Mouse (Mus musculus) layer of hippocampus, postnatal 14 days (tissue): Measurements from ENCODE around the gene Kpna6. TPM values are rescaled to one million over a fixed set of nuclear protein-coding genes. Genes with fewer than 3 reads are reported as not detected.
A peak's percentile ranks its signal among the peaks of the same experiment; 100 is the strongest.

Experiments used
- DNase-seq, 2 experiments: peaks; one replicate each; pipeline ENCODE4 v3.0.0; 2021 to 2022; ENCODE audit warnings: low spot score in 2 of 2, mixed read lengths in 1 of 2
- microRNA-seq, 2 experiments: library from miRNA; unstranded; fragments of <30 nt; microRNA quantifications; one replicate each; pipeline ENCODE4 v1.2.0; 2021
- total RNA-seq, 2 experiments: library from RNA; stranded (reverse); gene quantifications; 2 replicates each; pipeline ENCODE4 v1.2.3; 2021

Kpna6 gene
- total RNA-seq, 2 experiments from 2014 or later = 88.9 to 93.4 TPM

GRCm38 (mm10) chr4:129618786-129619691, 53.5 kb downstream of the Kpna6 start, which contains the start of gene Iqcc:
TSS of gene Iqcc (minus strand) at chr4:129619099.
- peak; percentile 94 to 97 for DNase-seq

- no peak for DNase-seq
Measured at GRCm38 (mm10) chr4:129618031-129618430, 54.5 kb downstream of the Kpna6 start.

GRCm38 (mm10) chr4:129617121-129617641, 55.4 kb downstream of the Kpna6 start:
- no peak for DNase-seq

- no peak for DNase-seq
Measured at GRCm38 (mm10) chr4:129616631-129617030, 55.9 kb downstream of the Kpna6 start.

- DNase-seq = no peak
Measured at GRCm38 (mm10) chr4:129615801-129616290, 56.7 kb downstream of the Kpna6 start.

- DNase-seq = no peak
Measured at GRCm38 (mm10) chr4:129614093-129614492, 58.5 kb downstream of the Kpna6 start, which contains the start of gene Dcdc2b. TSS of gene Dcdc2b (minus strand) at chr4:129614257.

- no peak for DNase-seq
Measured at GRCm38 (mm10) chr4:129610472-129610871, 62.1 kb downstream of the Kpna6 start.

GRCm38 (mm10) chr4:129610026-129610425, 62.5 kb downstream of the Kpna6 start:
- no peak for DNase-seq

- no peak for DNase-seq
Measured at GRCm38 (mm10) chr4:129609139-129609631, 63.4 kb downstream of the Kpna6 start.

GRCm38 (mm10) chr4:129608426-129609025, 64.0 kb downstream of the Kpna6 start:
- peak; percentile 79 to 88 for DNase-seq

- peak; percentile 79 to 87 for DNase-seq
Measured at GRCm38 (mm10) chr4:129600233-129601158, 72.1 kb downstream of the Kpna6 start, which contains the start of the genes Eif3i and Tmem234. TSS of gene Eif3i (minus strand) at chr4:129600648. TSS of gene Tmem234 (plus strand) at chr4:129600668.

Small RNAs within 50 kb of the gene (microRNA-seq; reads per million reads assigned to microRNA genes)
- gene Mir7016 = 1.7 to 3.4 reads per million in 2 experiments

Other genes with a start within 250 kb of the Kpna6 start
- gene Zbtb8b, start 231.9 kb downstream of the Kpna6 start, total RNA-seq = 1 to 10 TPM; 4.0 to 5.0 TPM
- gene Bsdc1, start 211.2 kb downstream of the Kpna6 start, total RNA-seq = 10 to 100 TPM; 52.2 to 54.2 TPM
- gene Tssk3, start 181.7 kb downstream of the Kpna6 start, total RNA-seq = not detected
- gene Fam229a, start 181.6 kb downstream of the Kpna6 start, total RNA-seq = under 1 TPM in 1 of 2 experiments, not detected in 1; 0.72 TPM
- gene Marcksl1, start 159.2 kb downstream of the Kpna6 start, total RNA-seq = 100 to 1,000 TPM; 372 to 379 TPM
- gene Hdac1, start 130.1 kb downstream of the Kpna6 start, total RNA-seq = 10 to 100 TPM; 36.4 to 44.6 TPM
- 1 to 10 TPM; 4.0 to 4.4 TPM for gene Lck, start 99.1 kb downstream of the Kpna6 start, total RNA-seq
- under 1 TPM in 1 of 2 experiments, not detected in 1; 0.37 TPM for gene Fam167b, start 94.2 kb downstream of the Kpna6 start, total RNA-seq
- 100 to 1,000 TPM; 121 to 128 TPM for gene Eif3i, start 72.1 kb downstream of the Kpna6 start, total RNA-seq
- 10 to 100 TPM; 86.1 to 90.9 TPM for gene Tmem234, start 72.1 kb downstream of the Kpna6 start, total RNA-seq
- 1 to 10 TPM; 3.4 to 4.4 TPM for gene Dcdc2b, start 58.5 kb downstream of the Kpna6 start, total RNA-seq
- gene Iqcc, start 53.7 kb downstream of the Kpna6 start, total RNA-seq = 10 to 100 TPM; 31.3 to 35.7 TPM
- gene Ccdc28b, start 48.8 kb downstream of the Kpna6 start, total RNA-seq = 100 to 1,000 TPM; 102 to 116 TPM
- gene Txlna, start 31.7 kb downstream of the Kpna6 start, total RNA-seq = 10 to 100 TPM; 39.8 to 46.9 TPM
- gene Tmem39b, start 24.1 kb upstream of the Kpna6 start, total RNA-seq = 10 to 100 TPM; 12.8 to 15.2 TPM
- 10 to 100 TPM; 83.3 to 85.6 TPM for gene Khdrbs1, start 69.5 kb upstream of the Kpna6 start, total RNA-seq
- 100 to 1,000 TPM; 123 to 132 TPM for gene Ptp4a2, start 138.5 kb upstream of the Kpna6 start, total RNA-seq